Mouse (Mus musculus) ovary, adult 10 weeks (tissue): ENCODE data around the gene Mical2. TPM values are rescaled to one million over a fixed set of nuclear protein-coding genes. Genes with fewer than 3 reads are reported as not detected.

Experiments
- polyA plus RNA-seq: library from polyadenylated mRNA; stranded (reverse); fragments of 350-450 nt; fragmentation: Illumina TruSeq; extraction: RNeasy Lipid Tissue Mini Kit (QIAGEN cat#74804); gene quantifications from one replicate; pipeline ENCODE4 v1.2.3, GENCODE M21; 2014

The Mical2 gene
- polyA plus RNA-seq, result 17.6 TPM

DNA sequence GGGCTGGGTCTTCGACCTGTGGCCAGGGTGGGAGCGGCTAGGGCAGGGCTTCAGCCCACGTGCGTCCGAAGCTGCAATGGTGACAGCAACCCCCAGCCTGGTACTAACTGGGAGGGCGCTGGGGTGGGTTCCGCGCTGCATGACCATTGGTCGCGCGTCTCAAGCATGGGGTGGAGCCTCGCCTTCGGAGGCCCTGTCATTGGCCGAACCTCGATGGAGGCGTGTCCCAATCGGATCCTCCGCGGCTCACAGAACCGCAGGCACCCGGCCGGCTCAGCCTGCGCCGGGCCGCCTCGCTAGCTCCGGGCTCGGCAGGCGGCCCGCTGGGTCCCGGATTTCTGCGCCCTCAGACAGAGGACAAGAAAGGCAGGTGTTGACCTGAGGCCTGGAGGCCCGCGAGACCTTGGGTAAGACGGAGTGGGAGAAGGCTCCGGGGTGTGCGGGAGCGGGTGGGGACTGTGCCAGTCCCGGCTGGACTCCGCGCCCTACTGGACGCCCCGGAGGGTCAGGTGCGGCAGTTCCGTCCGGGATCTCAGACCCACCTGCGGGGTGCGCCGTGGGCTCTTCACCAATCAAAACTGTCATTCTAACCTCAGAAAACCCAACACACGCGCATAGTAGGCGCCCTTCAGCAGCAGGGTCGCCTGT is at the start of gene Mical2:
Gene Mical2 (plus strand): TSS at position 242 of the 648 bp plus-strand sequence.

DNA sequence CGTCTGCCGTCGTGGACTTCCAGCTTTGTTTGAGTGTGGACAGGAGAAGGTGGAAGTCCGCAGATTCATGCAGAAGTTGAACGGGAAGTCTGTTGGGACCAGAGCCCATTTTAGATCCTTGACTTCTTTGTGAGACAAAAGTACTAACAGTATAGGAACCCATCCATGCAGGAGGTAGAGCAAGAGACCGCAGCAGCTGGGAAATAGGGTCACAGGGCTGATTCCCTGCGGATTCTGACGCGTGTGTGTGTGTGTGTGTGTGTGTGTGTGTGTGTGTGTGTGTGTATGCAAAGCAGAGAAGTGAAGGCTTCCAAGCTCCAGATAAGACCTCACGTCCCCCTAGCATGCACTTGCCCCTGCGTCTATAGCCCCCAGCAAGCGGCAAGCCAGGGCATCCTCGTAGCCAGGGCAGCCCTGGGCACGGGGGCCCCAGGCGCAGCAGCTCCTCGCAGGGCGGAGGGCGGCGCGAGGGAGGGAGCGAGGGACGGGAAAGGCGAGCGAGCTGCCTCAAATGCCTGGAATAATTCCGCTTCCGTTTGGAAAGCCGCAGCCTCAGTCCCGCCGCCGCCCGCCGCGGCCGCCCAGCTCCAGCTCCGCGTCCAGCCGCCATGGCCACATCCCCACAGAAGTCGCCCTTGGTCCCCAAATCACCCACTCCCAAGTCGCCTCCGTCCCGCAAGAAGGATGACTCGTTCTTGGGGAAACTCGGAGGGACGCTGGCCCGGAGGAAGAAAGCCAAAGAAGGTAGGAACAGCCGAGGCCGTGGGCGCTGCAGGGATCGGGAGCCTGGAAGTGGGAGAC is 201.9 kb downstream of the Mical2 start, which contains the start of gene Parva:
Gene Parva (plus strand): TSS at position 149 of the 801 bp plus-strand sequence.

Other genes with a start within 250 kb of the Mical2 start
- gene Usp47, start 202.4 kb upstream of the Mical2 start, polyA plus RNA-seq, result 132 TPM
- 80.6 TPM for gene Dkk3, start 66.8 kb upstream of the Mical2 start, polyA plus RNA-seq
- 103 TPM for gene Parva, start 201.6 kb downstream of the Mical2 start, polyA plus RNA-seq